Mouse (Mus musculus): ENCODE results near the gene Dcaf5.

DNA sequence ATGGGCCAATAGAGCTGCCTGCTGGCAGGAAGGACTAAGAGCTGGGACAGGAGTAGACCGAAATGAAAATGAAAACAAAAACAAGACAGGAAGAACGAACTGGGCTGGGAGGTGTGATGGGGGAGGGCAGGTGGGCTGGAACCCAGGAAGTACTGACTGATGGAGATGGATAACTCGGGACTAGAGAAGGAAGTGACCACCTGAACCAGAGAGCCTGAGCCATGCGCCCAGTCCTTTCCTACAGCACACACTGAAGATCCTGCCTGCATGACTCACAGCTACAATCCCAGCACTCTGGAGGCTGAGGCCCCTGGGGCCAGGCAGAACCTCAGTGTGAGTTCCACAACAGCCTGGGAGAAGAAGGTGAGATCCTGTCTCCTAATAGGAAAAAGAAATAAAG is 3.1 kb downstream of the Dcaf5 start:
- no peak for TF ChIP-seq POLR2A (IDR thresholded peaks at IDR 0.05; ENCODE audit: control insufficient read depth, extremely low read depth, insufficient read depth, low read length, poor library complexity)
- TF ChIP-seq CTCF (IDR thresholded peaks at IDR 0.05; ENCODE audit: borderline replicate concordance, control insufficient read depth, extremely low read depth, insufficient read depth, low read length, poor library complexity), result no peak

All from thymus, adult 2 months (tissue).